Mouse (Mus musculus) adrenal gland, postnatal 10 days (tissue): Measurements from ENCODE around the gene Slc15a2. TPM values are rescaled to one million over a fixed set of nuclear protein-coding genes. Genes with fewer than 3 reads are reported as not detected.

Experiments used
- DNase-seq: peaks from one replicate; pipeline ENCODE4 v3.0.0; 2021; ENCODE audit warnings: mixed read lengths
- total RNA-seq, 2 experiments: library from RNA; stranded (reverse); gene quantifications; 2 replicates each; pipeline ENCODE4 v1.2.3; 2021

Slc15a2 gene
- total RNA-seq, 2 experiments from 2014 or later = 2.4 to 3.4 TPM

- no peak for DNase-seq
These were observed 14.5 kb downstream of the Slc15a2 start for GRCm38 (mm10) chr16:36770191-36770771.

- no peak for DNase-seq
These were observed 32.8 kb downstream of the Slc15a2 start for GRCm38 (mm10) chr16:36751979-36752378.

GRCm38 (mm10) chr16:36747767-36748166, 37.0 kb downstream of the Slc15a2 start:
- DNase-seq = no peak

GRCm38 (mm10) chr16:36747068-36747467, 37.7 kb downstream of the Slc15a2 start:
- no peak for DNase-seq

- DNase-seq = no peak
These were observed 41.2 kb downstream of the Slc15a2 start for GRCm38 (mm10) chr16:36743580-36743979.

GRCm38 (mm10) chr16:36739404-36739930, 45.3 kb downstream of the Slc15a2 start:
- no peak for DNase-seq

- no peak for DNase-seq
These were observed 49.3 kb downstream of the Slc15a2 start for GRCm38 (mm10) chr16:36735421-36735820.

- DNase-seq = no peak
These were observed 50.9 kb downstream of the Slc15a2 start for GRCm38 (mm10) chr16:36733827-36734226.

- no peak for DNase-seq
These were observed 52.2 kb downstream of the Slc15a2 start for GRCm38 (mm10) chr16:36732572-36732971.

GRCm38 (mm10) chr16:36728959-36729358, 55.8 kb downstream of the Slc15a2 start:
- no peak for DNase-seq

GRCm38 (mm10) chr16:36723880-36724443, 60.8 kb downstream of the Slc15a2 start:
- no peak for DNase-seq

GRCm38 (mm10) chr16:36722739-36723138, 62.0 kb downstream of the Slc15a2 start:
- no peak for DNase-seq

GRCm38 (mm10) chr16:36720194-36721055, 64.3 kb downstream of the Slc15a2 start:
- DNase-seq = no peak

GRCm38 (mm10) chr16:36718637-36719036, 66.1 kb downstream of the Slc15a2 start:
- DNase-seq = no peak

GRCm38 (mm10) chr16:36717481-36717880, 67.3 kb downstream of the Slc15a2 start:
- no peak for DNase-seq

GRCm38 (mm10) chr16:36711760-36712159, 73.0 kb downstream of the Slc15a2 start:
- DNase-seq = no peak

GRCm38 (mm10) chr16:36710794-36711193, 74.0 kb downstream of the Slc15a2 start:
- no peak for DNase-seq

GRCm38 (mm10) chr16:36709405-36709804, 75.4 kb downstream of the Slc15a2 start:
- no peak for DNase-seq

- DNase-seq = no peak
These were observed 76.0 kb downstream of the Slc15a2 start for GRCm38 (mm10) chr16:36708751-36709150.

- no peak for DNase-seq
These were observed 76.9 kb downstream of the Slc15a2 start for GRCm38 (mm10) chr16:36707702-36708423.

GRCm38 (mm10) chr16:36700484-36700883, 84.3 kb downstream of the Slc15a2 start:
- no peak for DNase-seq
